Mouse (Mus musculus): ENCODE results near the gene Acr. TPM values are rescaled to one million over a fixed set of nuclear protein-coding genes. Genes with fewer than 3 reads are reported as not detected.
A peak's percentile ranks its signal among the peaks of the same experiment; 100 is the strongest.

Gene Acr
- total RNA-seq, 2 experiments from 2014 or later = 0.23 TPM; not detected in 1

GRCm38 (mm10) chr15:89605822-89606570 is 37.9 kb downstream of the Acr start:
- DNase-seq = no peak
- intact Hi-C loops (cut with DNase I) = no loop called here
- no peak overlapping the region for H3K27ac ChIP-seq
- H3K4me3 ChIP-seq = no peak overlapping the region
- TF ChIP-seq CTCF (IDR thresholded peaks at IDR 0.05) = peak; percentile 17; the same call in 1 of the 2 replicates

GRCm38 (mm10) chr15:89607480-89607879 is 39.4 kb downstream of the Acr start:
- no peak for TF ChIP-seq CTCF (IDR thresholded peaks at IDR 0.05)
- no peak for DNase-seq
- H3K4me3 ChIP-seq = no peak overlapping the region
- no peak overlapping the region for H3K27ac ChIP-seq
- intact Hi-C loops (cut with DNase I) = no loop called here

- Histone ChIP-seq H3K27ac (no peak overlapping the region), H3K4me3 (no peak overlapping the region)
- intact Hi-C loops (cut with DNase I) = no loop called here
- TF ChIP-seq CTCF (IDR thresholded peaks at IDR 0.05) = no peak
- no peak for DNase-seq
Measured at GRCm38 (mm10) chr15:89607888-89608287, 39.8 kb downstream of the Acr start.

DNA sequence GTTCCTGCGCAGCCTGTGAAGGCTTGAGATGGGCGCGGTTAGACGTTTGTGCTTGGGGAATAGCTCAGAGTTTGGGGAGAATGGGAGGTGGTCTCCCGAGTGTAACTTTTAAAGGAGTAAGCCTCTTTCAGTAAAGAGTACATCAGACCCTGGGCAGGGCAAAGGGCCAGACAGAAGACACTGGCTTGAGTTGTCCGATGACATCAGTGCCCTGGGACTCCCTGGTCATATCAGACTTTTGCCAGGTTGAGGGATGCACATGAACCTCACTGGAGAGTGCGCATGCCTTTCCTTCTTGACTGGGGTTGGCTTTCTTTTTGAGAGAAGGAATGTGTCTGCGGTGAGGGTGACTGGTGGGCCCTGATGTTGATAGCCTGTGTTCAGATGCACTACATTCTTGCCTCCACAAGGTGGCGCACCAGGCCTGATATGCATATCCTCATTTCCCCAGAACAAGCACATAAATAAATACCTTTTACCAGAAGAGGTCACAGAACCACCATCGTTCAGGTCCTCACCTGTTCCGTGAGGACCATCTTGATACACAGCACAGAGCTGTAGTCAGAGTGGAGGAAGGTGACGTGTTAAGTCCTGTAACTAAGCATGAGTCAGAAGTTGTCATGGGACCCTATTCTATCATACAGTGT is 54.3 kb downstream of the Acr start:
- no peak overlapping the region for H3K27ac ChIP-seq
- DNase-seq = no peak
- H3K4me3 ChIP-seq = no peak overlapping the region
- TF ChIP-seq CTCF (IDR thresholded peaks at IDR 0.05) = peak; percentile 67
- intact Hi-C loops (cut with DNase I) = loop anchor here (5.0 kb wide), 1 partner anchor 595 kb away; no protein-coding TSS in a partner anchor

DNA sequence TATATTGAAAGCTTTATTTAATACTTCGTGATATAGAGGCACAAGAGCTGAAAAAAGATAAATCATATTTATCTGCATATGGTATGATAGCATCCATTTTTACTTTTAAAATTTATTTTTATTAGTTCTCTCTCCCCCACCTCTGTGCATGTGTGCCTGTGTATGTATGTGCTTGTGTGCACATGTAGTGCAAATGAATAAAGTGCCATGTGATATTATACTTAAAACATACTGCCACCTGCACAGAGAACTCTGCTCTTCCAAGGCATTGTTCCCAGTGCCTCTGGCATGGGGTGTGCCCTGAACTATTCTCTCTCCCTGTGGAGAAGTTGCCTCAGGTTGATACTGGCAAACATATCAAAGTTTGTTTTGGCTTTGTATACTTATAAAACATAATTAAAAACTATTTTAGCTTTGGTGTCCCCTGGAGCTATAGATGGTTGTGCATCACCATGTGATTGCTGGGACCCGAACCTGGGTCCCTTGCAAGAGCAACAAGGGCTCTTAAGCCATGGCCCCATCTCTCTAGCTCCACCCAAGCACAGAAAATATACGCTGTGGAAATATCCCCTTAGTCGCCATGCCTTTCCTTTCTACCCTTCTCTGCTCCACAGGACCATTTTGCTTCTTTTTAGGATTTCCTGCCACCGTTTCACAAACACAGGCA is 55.0 kb downstream of the Acr start:
- TF ChIP-seq CTCF (IDR thresholded peaks at IDR 0.05) = no peak
- no peak overlapping the region for H3K4me3 ChIP-seq
- intact Hi-C loops (cut with DNase I) = loop anchor here (5.0 kb wide), 1 partner anchor 594 kb away; no protein-coding TSS in a partner anchor
- no peak for DNase-seq
- no peak overlapping the region for H3K27ac ChIP-seq

DNA sequence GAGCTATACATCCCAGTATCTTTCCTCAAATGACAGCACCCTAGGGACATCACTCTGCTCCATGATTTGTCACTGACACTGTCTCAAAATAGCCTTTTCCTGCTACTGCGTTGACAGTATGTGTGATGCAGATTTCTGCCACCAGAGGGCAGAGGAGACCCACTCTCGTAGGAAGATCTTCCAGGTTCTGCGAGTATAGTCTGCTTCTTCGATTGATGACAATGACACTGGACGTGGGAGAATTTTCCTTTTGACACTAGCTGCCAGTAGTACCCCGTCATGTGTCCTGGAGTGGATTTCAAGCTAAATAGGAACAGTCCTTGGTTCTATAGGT is 55.5 kb downstream of the Acr start:
- intact Hi-C loops (cut with DNase I) = loop anchor here (5.0 kb wide), 1 partner anchor 594 kb away; no protein-coding TSS in a partner anchor
- TF ChIP-seq CTCF (IDR thresholded peaks at IDR 0.05) = peak; percentile 84
- Histone ChIP-seq H3K27ac (no peak overlapping the region), H3K4me3 (no peak overlapping the region)
- peak; percentile 55 for DNase-seq

Other genes with a start within 250 kb of the Acr start
- gene Adm2, start 245.6 kb upstream of the Acr start, total RNA-seq (2021) = not detected
- gene Miox, start 233.9 kb upstream of the Acr start, total RNA-seq (2021) = not detected
- 10 to 100 TPM; 12.7 to 16.1 TPM for gene Lmf2, start 212.7 kb upstream of the Acr start, total RNA-seq (2021)
- 10 to 100 TPM; 40.9 to 41.4 TPM for gene Ncaph2, start 212.6 kb upstream of the Acr start, total RNA-seq (2021)
- 10 to 100 TPM; 13.0 to 16.0 TPM for gene Sco2, start 194.5 kb upstream of the Acr start, total RNA-seq (2021)
- under 1 TPM; 0.25 to 0.64 TPM for gene Tymp, start 191.3 kb upstream of the Acr start, total RNA-seq (2021)
- gene Odf3b, start 189.0 kb upstream of the Acr start, total RNA-seq (2021) = under 1 TPM; 0.38 to 0.53 TPM
- gene Klhdc7b, start 183.4 kb upstream of the Acr start, total RNA-seq (2021) = not detected
- not detected for gene Syce3, start 157.8 kb upstream of the Acr start, total RNA-seq (2021)
- 100 to 1,000 TPM; 257 to 362 TPM for gene Cpt1b, start 142.5 kb upstream of the Acr start, total RNA-seq (2021)
- under 1 TPM; 0.56 to 0.64 TPM for gene C730034F03Rik, start 138.7 kb upstream of the Acr start, total RNA-seq (2021)
- 1 to 10 TPM in 1 of 2 experiments, under 1 TPM in 1; 0.87 to 2.0 TPM for gene Gm44502, start 138.6 kb upstream of the Acr start, total RNA-seq (2021)
- 10 to 100 TPM; 21.4 to 23.3 TPM for gene Chkb, start 138.4 kb upstream of the Acr start, total RNA-seq (2021)
- gene Mapk8ip2, start 114.4 kb upstream of the Acr start, total RNA-seq (2021) = under 1 TPM; 0.08 to 0.25 TPM
- 1 to 10 TPM; 3.0 to 4.6 TPM for gene Arsa, start 90.9 kb upstream of the Acr start, total RNA-seq (2021)
- gene Shank3, start 68.7 kb upstream of the Acr start, total RNA-seq (2021) = 10 to 100 TPM; 12.2 to 20.4 TPM
- gene Rabl2, start 23.6 kb downstream of the Acr start, total RNA-seq (2021) = 1 to 10 TPM; 2.3 to 2.7 TPM